Mouse (Mus musculus) olfactory bulb, adult 2 months (tissue): ENCODE measurements around the gene Card6.

Source experiments
- CTCF ChIP-seq: fragments of 200-500 bp; IDR thresholded peaks from 2 replicates; pipeline ENCODE4 v1.5.1; 2012; ENCODE audit warnings: low read depth, mild to moderate bottlenecking, low read length, moderate library complexity; ENCODE audit not compliant: insufficient read depth
- POLR2A ChIP-seq: fragments of 200-500 bp; IDR thresholded peaks from 2 replicates; pipeline ENCODE4 v1.6.1; 2012; ENCODE audit warnings: mild to moderate bottlenecking, low read depth, low read length, moderate library complexity; ENCODE audit not compliant: insufficient read depth

DNA sequence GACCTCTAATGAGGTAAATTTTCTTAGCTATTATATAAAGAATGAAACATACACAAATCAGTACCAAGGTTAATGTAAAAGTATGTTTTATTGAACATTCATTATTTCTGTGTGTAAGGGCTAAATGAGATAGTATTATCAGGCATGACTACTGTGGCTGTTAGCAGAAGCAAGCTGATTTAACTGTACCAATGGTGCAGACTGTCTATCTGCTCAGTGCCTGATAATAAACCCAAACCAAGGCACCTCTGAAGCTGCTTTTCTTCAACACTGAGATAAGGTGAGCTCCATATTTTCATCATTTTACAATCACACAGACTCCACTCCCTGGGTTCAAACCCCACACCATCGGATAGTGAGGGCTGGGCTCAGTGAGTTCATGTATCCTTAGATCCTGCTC lies 11.0 kb downstream of the Card6 start:
- no peak for TF ChIP-seq POLR2A
- TF ChIP-seq CTCF, result no peak
